Mouse (Mus musculus): ENCODE results near the gene Gsta1. TPM values are rescaled to one million over a fixed set of nuclear protein-coding genes. Genes with fewer than 3 reads are reported as not detected.

Gsta1 gene
- not detected for polyA plus RNA-seq (2017; shearing (Covaris generic))

GRCm38 (mm10) chr9:78230461-78230860, at the start of gene Gsta1:
Gsta1 (plus strand) TSS chr9:78230656.

GRCm38 (mm10) chr9:78182474-78182873, 48.0 kb upstream of the Gsta1 start, which contains the start of gene Gsta4:
Gsta4 (plus strand) TSS chr9:78182774.

GRCm38 (mm10) chr9:78256914-78257313, 26.5 kb downstream of the Gsta1 start, which contains the start of gene Gm3776:
Gm3776 (plus strand) TSS chr9:78257129.

GRCm38 (mm10) chr9:78289723-78290122, 59.3 kb downstream of the Gsta1 start, which contains the start of gene Gm10639:
Gm10639 (plus strand) TSS chr9:78289923.

Other genes starting within 250 kb of the Gsta1 start
- gene Gcm1, start 178.7 kb upstream of the Gsta1 start, polyA plus RNA-seq (2017; shearing (Covaris generic)) = not detected
- 57.9 TPM for gene Fbxo9, start 121.6 kb upstream of the Gsta1 start, polyA plus RNA-seq (2017; shearing (Covaris generic))
- 6.4 TPM for gene Ick, start 121.5 kb upstream of the Gsta1 start, polyA plus RNA-seq (2017; shearing (Covaris generic))
- gene Gsta4, start 47.9 kb upstream of the Gsta1 start, polyA plus RNA-seq (2017; shearing (Covaris generic)) = 1.8 TPM
- gene Gm3776, start 26.5 kb downstream of the Gsta1 start, polyA plus RNA-seq (2017; shearing (Covaris generic)) = not detected
- gene Gm10639, start 59.3 kb downstream of the Gsta1 start, polyA plus RNA-seq (2017; shearing (Covaris generic)) = not detected
- not detected for gene Omt2a, start 84.1 kb downstream of the Gsta1 start, polyA plus RNA-seq (2017; shearing (Covaris generic))
- not detected for gene Omt2b, start 96.9 kb downstream of the Gsta1 start, polyA plus RNA-seq (2017; shearing (Covaris generic))
- not detected for gene Gsta2, start 125.1 kb downstream of the Gsta1 start, polyA plus RNA-seq (2017; shearing (Covaris generic))
- not detected for gene Dppa5a, start 137.5 kb downstream of the Gsta1 start, polyA plus RNA-seq (2017; shearing (Covaris generic))
- 0.22 TPM for gene Ooep, start 148.1 kb downstream of the Gsta1 start, polyA plus RNA-seq (2017; shearing (Covaris generic))
- 4.8 TPM for gene Ddx43, start 165.1 kb downstream of the Gsta1 start, polyA plus RNA-seq (2017; shearing (Covaris generic))
- 2.8 TPM for gene Cgas, start 212.6 kb downstream of the Gsta1 start, polyA plus RNA-seq (2017; shearing (Covaris generic))
- gene Mto1, start 217.6 kb downstream of the Gsta1 start, polyA plus RNA-seq (2017; shearing (Covaris generic)) = 19.7 TPM
- gene Gm17324, start 218.1 kb downstream of the Gsta1 start, polyA plus RNA-seq (2017; shearing (Covaris generic)) = not detected

Measured in effector memory CD4-positive, alpha-beta T cell, adult 5 months (primary cell).